Mouse (Mus musculus): ENCODE measurements at regions not wholly inside any gene's neighbourhood (a gene's known extent, or its start where the extent isn't known, plus 50 kb on each side); places are given as distances from the start of the nearest gene placed in this dataset.

DNA sequence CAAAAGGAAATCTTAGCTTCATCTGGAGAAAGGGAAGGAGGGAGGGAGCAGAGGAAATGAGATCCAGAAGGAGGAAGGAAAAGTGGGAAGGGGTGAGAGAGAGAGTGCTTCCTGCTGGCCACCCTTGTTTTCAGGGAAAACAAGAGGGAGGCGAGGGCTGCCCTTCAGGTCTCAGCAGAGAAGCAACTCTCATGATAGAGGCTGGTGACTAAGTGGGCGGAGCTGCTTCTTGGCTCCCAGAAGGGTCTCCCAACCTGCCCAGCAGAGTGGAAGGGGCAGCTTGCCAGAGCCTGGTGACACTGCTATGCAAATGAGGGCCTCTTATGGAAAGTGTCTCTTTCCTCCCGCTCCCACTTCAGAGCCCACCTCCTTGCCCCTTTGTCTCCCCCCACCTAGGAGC lies 285.8 kb downstream of the Barhl2 start:
- no peak for DNase-seq

DNA sequence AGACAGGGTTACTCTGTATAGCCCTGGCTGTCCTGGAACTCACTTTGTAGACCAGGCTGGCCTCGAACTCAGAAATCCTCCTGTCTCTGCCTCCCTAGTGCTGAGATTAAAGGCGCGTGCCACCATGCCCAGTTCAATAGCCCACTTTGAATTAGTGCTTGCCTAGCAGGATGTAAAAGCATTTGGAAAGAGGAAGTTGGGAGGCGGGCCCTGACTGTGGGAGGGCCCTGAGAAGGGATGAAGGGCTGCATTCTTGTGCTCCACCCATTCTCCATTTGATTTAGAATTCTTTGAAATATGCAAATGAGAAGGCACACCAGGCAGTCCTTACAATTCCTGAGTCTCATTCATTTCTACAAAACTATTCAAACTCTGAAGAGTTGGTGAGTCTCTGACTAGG lies 287.6 kb downstream of the Barhl2 start:
- DNase-seq = no peak

DNA sequence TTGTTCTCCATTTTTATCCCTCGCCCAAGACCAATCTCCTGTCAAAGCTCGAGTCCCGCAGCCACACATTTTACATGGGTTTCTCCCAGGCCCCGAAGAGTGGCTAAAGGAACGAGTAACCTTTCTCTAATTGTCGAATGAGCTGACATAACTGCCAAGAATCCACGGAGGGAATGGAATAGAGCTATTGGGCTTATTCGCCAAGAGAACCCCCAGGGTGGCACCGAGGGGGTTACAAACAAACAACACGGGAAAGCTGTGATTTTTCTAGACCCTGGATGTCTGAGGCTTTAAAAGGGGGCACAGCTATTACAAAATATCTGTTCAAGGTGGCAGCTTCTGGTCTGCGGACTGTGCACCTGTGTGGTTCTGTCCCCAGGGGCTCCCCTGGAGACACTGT lies 290.4 kb downstream of the Barhl2 start:
- DNase-seq = no peak

DNA sequence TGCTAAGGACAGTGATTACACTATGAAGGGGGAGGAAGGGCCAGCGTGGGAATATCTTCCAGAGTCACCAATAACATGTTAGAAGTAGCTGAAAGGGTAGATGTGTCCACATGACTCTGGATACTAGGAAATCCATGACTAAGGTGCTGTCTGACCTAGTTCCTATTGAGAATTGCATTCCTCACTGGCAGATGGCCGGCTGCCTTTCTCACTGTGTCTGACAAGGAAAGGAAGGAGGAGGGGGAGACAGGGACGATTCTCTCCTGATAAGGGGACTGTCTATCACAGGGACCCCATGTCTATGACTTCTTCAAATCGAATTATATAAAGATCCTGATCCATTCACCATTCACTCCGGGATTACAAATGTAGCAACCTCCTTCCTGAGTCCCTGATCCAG lies 289.9 kb downstream of the Zfp326 start:
- no peak for DNase-seq

DNA sequence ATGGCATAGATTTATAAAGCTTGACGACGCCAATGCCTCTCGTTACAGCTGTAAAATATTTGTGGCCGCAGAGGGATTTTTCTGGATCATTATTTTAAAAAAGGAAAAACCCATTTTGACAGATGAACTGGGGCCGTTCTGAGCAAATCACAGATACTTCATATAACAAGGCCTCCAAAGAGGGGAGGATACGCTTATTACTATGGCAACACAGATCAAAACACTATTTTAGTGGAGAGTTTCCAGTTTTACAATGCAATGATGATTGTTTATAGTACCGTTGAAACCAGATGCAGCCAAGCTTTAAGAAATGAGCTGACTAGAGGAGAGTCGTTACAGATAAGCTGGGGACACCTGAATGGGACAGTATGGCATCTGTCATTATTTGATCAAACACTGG lies 287.8 kb downstream of the Zfp326 start:
- no peak for DNase-seq

DNA sequence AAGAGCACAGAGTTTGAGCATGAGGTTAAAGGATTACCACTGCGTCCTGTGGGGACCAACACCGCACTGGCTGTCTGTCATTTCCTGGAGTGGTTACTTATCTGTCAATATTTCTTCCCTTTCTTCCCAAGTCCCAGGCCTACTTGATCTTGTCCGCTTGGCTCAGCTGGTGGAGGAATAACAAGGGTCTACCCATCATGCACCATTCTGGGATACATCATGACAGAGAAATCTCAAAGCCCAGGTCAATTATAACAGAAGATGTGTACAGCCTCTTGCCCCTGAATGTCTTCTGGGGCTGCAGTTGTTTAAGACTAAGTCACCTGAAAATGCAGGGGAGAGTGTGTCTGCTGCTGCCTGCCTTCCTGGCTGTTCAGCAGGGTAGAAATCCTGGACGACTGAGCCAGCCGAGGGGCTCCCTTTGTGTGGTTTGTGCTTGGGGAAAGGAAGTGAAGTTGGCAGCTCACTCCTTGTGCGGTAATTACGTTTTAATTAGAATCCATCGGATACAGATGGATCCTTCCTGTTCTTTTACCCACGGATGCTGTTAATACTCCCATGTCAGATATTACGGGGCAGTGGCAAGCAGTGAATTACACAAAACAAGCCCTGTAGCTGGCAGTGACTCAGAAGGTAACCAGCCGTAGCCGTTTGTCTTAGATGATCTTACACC lies 286.8 kb downstream of the Zfp326 start:
- no peak for DNase-seq

DNA sequence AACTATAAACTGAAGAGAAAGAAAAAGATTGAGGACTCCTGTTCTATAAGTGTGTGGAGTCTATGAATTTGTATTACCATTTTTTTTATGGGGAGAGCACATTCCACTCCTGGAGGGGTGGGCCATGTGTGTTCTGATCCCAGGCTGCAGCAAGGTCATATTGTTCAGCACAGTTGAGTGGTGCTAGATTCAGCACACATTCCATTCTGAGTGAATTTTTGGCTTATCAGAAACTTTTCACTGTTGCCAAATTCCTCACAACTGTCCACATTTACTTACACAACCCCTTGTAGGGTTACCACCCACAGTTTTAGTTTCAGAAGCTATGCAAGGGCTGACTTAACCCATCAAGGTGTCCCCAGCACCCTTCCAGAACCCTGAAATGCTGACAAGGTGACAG lies 262.7 kb downstream of the Zfp326 start:
- DNase-seq = no peak

DNA sequence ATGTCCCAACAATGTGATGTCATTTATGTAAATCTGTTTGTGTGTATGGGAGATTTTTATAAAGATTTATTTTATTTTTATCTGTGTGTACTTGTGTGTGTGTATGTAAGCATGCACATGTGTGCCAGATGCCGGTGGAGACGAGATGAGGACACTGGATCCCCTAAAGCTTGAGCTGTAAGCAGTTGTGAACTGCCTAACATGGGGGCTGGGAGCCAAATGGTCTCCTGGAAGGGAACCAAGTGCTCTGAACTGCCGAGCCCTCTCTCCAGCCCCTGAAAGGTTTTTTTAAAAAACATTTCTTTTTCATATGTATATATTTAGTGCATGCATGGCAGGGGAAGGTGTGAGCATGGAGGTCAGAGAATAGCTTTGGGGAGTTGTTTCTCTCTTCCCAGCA lies 246.6 kb downstream of the Zfp326 start:
- no peak for DNase-seq

DNA sequence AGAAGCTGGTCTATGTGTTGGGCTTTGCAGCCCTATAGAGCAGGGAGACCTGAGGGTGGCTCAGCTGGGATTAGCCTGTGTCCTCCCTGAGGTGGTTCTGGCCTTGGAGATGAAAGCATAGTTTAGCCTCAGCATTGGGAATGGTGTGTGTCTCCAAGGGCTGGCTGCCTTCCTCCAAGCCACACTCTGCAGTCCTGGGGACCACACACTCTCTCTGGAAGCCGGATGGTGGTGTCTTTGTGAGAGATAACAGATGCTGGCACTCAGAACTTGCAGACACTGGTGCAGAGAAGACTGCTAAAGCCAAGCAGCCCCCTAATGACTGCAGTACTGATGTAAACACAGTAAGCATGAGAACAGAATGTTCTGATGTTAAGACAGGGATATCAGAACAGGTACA lies 243.2 kb downstream of the Zfp326 start:
- no peak for DNase-seq

DNA sequence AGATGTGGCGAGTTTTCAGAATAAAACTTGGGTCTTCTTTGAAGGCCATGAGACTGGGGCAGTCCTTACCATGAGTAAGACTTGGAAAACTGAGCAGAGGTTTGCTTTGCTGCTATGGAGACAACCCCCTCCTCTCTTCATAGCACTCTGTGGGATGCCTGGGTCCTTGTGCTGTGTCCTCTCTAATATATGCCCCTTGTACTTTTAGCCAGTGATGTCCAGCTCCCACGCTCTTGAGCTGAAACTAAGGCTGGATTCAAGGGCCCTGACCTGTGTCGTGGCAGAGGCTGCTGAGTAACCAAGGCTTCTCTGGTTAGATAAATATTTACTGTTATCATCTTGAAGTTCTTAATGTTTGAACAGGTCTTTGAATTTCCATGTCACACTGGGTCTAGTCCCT lies 236.8 kb downstream of the Zfp326 start:
- DNase-seq = no peak

DNA sequence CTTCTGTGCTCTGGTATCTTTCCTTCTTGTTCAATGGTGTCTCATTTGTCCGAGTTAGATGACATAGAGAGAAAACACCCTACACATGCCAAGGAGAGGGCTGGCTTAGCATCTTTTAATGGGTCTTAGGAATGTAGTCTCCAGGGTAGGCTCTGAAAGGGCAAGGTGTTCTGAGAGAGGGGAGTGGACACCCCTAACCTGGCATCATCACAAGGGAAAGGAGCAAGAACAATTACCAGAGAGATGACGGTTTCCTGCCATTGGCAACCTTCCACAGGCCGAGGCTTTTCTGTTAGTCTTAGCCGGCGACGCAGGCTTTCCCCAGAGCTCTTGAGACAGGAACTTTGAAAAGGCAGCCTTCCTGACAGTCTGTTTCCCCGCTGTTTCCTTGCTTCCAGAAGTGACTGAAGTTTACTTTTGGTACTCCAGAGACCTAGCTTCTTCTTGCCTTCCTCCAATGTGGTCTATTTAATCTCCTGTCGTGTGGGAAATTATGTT lies 232.2 kb downstream of the Zfp326 start:
- no peak for DNase-seq

DNA sequence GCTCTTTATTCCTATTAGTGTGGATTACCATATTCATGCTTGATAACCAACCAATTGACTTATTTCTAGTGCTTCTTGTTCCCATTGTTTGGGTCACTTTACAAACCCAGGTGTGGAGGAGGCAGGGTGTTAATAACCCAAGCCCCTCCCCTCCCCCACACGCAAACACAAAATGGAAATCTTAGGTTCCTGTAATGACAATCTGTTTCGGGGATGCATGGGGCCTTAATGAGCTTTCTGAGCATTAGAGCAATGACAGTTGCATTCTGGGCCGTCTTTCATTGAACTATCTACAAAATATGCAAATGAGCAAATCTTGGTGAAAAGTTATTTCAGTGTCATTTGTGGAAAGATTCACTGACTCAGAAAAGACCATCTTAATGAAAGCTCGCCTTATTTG lies 225.9 kb downstream of the Zfp326 start:
- DNase-seq = no peak

DNA sequence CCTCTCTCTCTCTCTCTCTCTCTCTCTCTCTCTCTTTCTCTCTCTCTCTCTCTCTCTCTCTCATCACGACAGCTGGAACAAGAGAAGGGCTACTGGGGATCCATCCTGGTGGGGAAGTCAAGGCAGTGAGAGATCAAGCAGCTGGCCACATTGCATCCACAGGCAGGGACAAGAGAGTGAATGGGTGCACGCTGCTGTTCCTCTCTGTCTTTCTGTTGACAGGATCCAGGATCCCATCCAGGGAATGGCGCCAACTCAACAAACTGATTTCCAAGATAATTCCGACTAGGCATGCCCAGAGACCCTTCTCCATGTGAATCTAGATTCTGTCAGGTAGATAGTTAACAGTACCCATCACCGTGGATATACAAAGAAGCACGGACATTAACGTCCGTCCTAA lies 222.5 kb downstream of the Zfp326 start:
- DNase-seq = no peak

DNA sequence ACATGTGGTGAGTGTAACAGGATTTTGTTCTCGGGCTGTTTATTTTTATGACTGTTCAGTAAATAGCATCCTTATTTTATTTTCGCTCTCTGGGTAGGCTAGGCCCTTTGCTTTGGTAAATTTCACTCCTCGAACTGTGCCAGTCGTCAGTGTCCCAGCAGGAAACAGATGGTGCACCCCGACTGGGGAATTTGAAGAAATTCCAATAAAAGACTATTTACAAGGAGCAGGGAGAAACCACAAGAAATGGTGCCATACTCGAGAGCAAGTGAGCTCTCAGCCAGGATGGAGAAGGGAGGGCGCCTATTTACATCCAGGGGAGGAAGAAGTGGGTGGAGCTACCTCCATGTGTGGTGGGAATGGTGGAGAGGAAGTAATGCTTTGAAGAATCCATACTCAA lies 213.0 kb downstream of the Zfp326 start:
- peak; percentile 85 for DNase-seq

DNA sequence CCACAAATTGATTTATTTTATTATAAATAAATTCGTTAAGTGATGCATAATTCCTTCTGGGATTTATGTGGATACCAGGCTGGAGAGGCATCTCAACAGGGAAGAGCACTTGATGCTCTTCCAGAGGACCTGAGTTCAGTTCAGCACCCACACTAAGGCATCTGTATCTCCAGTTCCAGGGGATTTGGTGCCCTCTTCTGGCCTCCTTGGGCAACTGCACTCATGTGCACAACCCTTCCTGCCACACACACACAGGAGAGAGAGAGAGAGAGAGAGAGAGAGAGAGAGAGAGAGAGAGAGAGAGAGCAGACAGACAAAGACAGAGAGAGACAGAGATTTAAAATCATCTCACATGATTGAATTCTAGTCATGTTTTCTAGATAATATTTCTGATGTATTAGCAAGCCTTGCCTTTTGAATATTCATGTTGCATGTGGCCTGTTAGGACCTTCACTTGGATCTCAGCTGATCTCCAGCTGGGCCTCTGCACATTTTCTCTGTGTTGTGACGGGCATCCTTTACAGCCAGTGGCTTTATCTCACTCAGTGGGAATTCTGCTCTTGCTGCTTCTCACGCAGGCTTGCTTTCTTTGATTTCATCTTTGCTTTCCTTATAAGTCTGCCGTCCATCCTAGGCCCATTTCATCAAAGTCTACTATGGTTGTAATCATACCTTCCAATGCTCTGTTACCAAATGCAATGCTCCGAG lies 212.3 kb downstream of the Zfp326 start:
- DNase-seq = peak; percentile 41

DNA sequence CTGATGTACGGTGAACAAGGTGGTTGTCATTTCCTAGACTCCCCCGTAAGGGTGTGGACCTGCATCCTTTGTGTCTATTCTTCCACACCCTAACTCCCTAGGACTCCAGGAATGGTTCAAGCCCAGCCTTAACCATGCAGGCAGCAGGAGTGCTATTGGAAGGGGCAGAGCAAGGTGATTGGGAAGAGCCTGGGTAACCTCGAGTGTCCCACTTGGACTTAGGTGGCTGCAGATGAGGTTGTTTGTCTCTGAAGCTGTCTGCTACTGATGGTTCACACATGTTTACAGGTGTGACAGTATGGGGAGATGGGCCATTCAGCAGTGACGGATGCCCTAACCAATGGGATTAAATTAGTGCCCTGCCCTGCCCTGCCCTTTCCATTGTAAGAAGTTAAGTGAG lies 207.4 kb downstream of the Zfp326 start:
- no peak for DNase-seq

DNA sequence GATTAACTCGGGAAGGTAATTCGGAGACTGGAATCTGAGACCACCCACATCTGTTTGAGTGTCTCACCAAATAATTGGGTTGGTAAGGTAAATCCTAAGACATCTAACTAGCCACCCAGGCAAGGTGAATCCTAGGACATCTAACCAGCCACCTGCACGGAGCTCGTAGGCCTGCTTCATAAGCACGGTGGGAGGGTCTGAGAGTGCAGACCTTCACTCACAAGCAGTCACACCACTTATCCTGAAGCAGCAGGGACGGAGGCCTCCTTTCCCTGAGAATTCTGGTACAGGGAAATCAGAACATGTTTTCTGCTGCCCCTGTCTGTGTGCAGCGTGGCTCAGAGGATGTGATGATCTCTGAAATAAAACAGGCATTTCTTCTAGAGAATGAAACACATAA lies 206.5 kb downstream of the Zfp326 start:
- no peak for DNase-seq

DNA sequence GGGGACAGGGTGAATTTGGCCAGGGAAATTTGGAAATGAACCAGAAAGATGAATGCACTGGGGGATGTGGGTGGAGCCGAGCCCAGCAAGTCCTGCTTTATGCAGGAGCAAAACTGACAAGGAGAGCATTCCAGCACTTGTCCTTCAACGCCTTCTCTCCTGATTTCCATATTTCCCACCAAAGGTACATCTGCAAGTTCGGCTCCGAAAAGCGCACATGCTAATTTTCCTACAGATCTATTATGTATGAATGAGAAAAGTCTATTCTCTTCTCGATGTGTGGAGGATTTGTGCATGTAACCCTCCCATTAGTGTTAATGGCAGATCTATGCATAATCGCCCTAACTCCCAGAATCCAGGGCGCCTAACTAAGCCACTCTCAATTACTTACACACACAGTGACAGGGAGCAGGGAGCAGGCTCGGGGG lies 190.8 kb downstream of the Zfp326 start:
- no peak for DNase-seq

DNA sequence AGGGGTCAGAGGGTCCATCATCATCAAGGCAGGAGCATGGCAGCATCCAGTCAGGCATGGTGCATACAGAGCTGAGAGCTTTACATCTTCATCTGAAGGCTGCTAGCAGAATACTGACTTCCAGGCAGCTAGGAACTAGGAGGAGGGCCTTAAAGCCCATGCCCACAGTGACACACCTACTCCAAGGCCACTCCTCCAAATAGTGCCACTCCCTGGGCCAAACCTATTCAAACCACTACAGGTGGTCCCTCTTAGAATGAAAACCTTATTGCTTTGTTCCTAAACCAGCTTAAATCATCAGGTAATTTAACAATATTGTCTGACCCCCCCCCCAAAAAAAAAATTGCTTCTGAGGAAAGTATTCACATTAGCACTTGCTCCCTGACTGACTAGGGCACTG lies 190.3 kb downstream of the Zfp326 start:
- DNase-seq = no peak

DNA sequence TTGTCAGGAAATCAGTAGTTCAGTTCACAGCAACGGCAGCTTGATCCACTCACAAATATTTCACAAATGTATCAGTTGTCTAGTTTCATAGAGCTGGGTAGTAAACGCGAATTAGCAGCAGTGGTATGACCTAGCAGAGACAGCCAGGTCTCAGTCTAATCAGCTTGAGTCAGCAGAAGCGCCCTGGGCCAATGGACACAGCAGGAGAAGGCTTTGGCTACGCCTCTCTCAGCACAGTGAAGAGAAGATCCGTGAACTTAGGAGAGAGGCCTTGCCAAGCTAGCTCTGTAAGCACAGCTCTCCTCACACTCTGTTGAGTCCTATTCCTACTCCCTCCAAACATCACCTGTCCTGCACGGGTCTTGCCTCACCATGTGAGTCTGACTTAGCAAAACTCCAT lies 188.0 kb downstream of the Zfp326 start:
- no peak for DNase-seq

DNA sequence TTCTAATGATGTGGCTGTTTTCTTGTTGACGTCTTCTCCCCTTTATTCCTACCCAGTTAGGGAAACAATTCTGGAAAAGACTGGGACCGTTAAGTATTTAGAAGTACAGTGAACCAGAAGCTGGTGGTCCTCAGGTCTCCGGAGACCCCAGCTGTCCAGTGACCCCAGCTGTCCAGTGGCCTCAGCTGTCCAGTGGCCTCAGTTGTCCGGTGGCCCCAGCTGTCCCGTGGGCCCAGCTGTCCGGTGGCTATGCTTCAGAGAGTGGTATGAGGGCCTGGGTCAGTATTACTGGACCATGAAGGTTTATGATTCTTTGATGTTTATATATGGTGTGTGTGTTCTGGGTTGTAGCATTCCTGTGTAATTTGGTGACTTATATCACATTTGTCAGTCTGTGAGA lies 186.6 kb downstream of the Zfp326 start:
- no peak for DNase-seq

DNA sequence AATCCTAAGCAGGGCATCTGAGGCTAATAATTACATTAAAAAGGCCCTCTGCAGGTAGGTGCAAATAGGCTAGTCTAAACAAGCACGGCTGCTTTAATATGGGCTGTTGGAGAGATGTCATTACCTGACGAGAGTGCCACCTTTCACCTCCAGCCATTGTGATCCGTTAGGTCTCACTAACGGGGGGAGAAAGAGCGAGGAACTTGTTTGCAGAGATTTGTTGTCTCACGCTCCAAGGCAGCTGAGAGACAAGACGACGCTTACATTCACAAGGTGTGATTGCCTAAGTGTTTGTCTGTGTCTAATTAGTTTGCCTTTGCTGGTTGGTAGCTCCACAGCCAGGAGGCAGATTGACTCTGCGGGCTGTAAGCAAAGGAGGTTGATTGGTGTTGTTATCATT lies 180.3 kb downstream of the Zfp326 start:
- no peak for DNase-seq

DNA sequence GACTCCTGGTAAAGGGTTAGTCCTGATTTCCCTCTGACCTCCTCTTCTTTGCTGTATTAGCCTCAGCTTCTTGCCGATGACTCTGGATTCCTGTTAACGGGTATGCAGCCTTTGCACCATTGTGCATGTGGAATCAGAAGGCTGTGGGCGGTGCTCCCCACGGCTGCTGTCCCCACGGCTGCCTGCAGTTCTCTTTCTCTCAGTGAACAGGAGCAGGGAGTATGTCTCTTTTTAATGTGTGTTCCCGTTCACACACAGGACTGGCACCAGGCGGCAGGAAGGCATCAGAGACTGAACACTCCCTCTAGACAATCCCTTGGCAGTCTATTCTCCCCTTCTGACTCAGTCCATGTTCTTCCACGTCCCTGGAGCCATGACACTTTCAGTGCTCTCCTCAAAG lies 178.9 kb downstream of the Zfp326 start:
- no peak for DNase-seq

DNA sequence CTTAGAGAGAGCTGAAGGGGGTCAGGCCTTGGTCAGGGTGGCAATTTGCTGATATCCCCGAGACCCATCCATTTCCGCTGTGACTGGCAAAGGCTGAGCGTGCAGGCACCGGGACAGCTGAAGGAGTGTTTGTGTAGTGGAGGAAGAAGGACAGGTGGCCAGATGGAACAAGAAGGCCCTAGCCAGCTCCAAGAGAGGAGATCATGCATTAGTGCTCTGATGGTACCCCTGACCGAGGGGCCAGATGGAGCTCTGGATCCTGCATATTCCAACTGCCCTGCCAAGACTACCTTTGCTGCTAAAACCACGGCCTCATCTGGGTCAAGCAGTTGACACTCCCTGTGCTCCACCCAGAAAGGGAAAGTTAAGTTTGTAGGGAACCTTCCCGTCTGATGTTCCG lies 174.7 kb downstream of the Zfp326 start:
- peak; percentile 94 for DNase-seq
